Mouse (Mus musculus) heart, adult 18-20 months (tissue): ENCODE results near the gene Atcay. TPM values are rescaled to one million over a fixed set of nuclear protein-coding genes. Genes with fewer than 3 reads are reported as not detected.
"Not testable (repeated sequence)": the region's sequence is repeated elsewhere in the genome, so short reads cannot be mapped to it uniquely, and the experiment has no call there.

Source experiments
- DNase-seq, 2 experiments: peaks; one replicate each; pipeline ENCODE4 v3.0.0; 2021 to 2022; ENCODE audit warnings: mixed read lengths in 1 of 2
- total RNA-seq, 2 experiments: library from RNA; stranded (reverse); gene quantifications; 2 replicates each; pipeline ENCODE4 v1.2.3; 2021

Atcay gene
- total RNA-seq, 2 experiments from 2014 or later = not detected

GRCm38 (mm10) chr10:81179451-81180342 is 50.9 kb downstream of the Atcay start:
- peak in 1 of 2 experiments; percentile 12 for DNase-seq

- no peak for DNase-seq
These were observed 51.7 kb downstream of the Atcay start for GRCm38 (mm10) chr10:81178927-81179326.

DNA sequence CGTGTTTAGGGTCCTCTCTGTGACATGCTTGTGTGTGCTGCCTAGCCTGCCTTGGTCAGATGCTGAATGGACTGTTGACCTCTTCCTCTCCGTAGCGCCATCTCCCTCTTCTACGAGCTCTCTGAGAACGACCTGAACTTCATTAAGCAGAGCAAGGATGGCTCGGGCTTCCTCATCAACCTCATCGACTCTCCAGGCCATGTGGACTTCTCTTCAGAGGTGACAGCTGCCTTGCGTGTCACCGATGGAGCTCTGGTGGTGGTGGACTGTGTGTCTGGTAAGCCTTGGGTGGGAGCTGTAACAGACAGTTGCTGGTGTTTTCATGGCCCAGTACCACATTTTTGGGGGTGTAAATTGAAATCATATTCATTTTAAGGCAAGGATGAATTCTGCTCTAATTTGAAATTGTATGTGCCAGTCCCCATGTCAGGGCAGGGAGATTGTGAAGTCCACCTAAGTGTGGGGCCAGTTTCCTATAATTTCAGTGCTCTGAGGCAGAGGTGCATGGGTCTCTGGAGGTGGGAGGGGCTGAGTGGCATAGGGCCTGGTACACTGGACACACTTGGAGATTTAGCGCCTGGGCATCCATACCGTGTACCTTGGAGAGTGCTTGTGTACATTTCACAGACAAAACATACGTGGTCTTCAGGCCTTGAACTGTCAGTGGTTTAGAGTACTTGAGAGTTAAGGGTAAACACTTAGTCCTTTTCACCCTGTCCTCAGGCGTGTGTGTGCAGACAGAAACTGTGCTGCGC is 52.5 kb downstream of the Atcay start:
- DNase-seq = peak; percentile 31 to 55

DNA sequence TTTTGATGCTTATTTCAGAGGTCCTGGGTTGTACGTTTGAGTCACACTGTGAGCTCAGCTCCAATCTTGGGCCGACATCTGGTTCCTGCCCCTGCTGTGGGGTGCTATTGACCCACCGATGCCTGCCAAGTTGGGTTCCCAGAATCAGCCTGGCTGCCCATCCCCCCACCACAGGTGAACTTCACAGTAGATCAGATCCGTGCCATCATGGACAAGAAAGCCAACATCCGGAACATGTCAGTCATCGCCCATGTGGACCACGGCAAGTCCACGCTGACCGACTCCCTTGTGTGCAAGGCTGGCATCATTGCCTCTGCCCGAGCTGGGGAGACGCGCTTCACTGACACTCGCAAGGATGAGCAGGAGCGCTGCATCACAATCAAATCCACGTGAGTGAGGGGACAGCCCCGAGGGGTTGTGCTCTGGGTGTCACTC is 53.1 kb downstream of the Atcay start:
- peak in 1 of 2 experiments; percentile 68 for DNase-seq

- DNase-seq = peak; percentile 98 to 99
These were observed 54.0 kb downstream of the Atcay start, which contains the start of gene Eef2 for GRCm38 (mm10) chr10:81176466-81177271. Eef2 (plus strand) TSS chr10:81176631.

GRCm38 (mm10) chr10:81175936-81176465 is 54.6 kb downstream of the Atcay start:
- DNase-seq = no peak

DNA sequence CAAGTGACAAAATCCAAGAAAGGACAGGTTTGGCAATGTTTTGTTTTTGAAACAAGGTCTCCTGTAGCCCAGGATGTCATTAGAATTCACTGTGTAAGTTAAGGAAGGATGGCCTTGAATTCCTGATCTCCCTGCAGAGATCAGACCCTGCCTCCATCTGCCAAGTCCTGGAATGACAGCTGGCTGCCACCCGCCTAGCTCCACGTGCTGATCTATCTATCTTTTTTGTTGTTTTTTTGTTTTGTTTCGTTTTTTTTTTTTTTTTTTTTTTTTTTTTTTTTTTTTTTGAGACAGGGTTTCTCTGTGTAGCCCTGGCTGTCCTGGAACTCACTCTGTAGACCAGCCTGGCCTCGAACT is 55.3 kb downstream of the Atcay start:
- DNase-seq = not testable (repeated sequence)

DNA sequence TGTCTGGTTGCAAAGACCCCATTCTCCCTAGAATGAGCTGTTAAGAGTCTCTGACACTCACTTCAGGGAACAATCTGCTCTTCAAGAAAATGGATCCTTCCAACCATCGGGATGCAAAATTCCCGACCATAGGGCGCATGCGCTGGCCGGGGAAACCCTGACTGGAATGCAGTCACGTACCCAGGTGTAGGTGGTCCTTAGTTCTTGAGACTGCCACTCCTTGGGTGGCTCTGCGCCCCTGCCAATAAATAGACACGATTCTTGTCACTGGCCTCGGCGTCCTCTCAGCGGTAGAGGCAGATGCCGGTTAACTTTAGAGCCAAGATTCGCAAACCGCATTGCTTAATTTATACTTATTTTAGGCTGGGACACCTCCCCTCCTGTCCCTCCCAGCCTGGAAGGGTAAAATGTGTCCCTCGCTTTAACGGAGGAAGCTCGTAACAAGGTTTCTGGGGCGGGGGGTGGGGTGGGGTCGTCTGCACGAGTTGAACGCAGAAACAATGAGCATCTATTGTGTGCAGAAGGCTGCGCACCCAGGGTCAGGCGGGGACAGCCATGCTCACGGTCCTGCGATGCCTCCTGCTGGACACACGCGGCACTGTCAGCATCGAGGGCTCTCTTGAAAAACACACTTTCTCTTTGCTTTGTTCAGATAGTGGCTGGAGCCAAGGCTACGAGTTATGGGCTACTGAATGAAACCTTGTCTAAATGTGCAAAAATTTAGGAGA is 55.9 kb downstream of the Atcay start:
- DNase-seq = peak; percentile 88 to 94

- peak; percentile 82 to 90 for DNase-seq
These were observed 57.5 kb downstream of the Atcay start for GRCm38 (mm10) chr10:81173132-81173531.

DNA sequence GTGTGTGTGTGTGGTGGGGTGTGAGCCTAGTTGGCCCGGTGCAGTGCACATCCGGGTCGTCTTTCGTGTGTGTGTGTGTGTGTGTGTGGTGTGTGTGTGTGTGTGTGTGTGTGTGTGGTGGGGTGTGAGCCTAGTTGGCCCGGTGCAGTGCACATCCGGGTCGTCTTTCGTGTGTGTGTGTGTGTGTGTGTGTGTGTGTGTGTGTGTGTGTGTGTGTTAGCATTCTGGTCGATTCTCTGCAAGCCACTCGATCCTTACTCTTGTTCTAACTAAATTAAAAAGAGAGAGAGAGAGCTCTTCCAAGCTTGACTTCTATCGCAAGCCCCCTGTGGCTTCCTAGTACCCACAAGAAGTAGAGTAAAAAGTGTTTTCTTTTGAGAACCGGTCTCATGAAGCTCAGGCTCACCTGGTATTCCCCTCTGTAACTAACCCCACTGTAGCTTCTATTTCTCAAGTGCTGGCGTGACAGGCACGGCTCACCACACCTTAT is 61.2 kb downstream of the Atcay start:
- peak in 1 of 2 experiments; percentile 38 for DNase-seq

DNA sequence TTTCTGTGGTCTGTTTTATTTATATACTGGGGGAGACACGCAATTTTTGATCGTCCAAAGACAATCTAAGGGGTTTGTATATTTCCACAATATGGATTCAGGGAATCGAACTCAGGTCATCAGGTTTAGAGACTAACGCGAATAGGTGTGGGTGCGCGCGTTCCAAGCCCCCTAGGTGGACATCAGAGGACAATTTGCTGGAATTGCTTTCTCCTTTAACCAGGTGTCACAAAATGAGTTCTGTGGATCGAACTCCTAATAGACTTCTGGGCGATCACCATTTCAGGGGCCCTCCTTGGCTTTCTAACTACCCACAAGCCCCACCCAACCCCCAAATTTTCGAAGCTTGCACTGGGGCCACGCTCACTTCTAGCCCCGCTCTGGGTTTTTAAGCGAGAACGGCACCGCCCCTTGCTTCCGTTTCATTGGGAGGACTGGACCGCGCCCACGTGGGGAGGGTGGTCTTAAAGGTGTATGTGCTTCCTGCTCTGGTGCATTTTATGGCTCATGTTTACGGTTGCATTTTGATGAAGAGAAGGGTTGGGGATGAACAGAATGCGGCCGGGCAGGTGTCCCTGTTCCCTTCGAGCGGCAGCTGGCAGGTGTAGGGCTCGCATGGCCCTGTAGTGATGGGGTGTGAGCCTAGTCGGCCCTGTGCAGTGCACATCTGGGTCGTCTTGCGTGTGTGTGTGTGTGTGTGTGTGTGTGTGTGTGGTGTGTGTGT is 62.0 kb downstream of the Atcay start:
- peak; percentile 93 to 95 for DNase-seq

- DNase-seq = no peak
These were observed 62.6 kb downstream of the Atcay start for GRCm38 (mm10) chr10:81168087-81168431.

- DNase-seq = peak; percentile 100
These were observed 63.2 kb downstream of the Atcay start, which contains the start of gene Pias4 for GRCm38 (mm10) chr10:81167200-81168086. Pias4 (minus strand) TSS chr10:81167923.

DNA sequence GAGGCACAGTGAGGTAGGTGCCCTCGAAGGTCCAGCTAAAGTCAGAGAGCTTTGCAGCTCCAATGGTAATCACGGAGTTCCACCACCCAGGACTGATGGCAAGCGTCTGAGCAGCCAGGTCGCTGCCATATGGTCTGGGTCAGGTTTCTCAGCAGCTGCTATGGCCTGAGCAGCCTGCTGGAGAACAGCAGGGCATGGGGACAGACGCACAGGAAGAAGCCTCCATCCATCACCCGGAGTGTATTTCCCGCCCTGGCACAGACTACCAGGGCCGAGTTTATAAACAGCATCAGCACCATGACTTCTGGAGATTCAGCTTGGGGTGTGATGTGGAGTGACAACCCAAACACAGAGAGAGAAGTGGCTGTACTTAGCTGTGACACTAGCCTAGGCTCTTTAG is 65.5 kb downstream of the Atcay start:
- no peak for DNase-seq

DNA sequence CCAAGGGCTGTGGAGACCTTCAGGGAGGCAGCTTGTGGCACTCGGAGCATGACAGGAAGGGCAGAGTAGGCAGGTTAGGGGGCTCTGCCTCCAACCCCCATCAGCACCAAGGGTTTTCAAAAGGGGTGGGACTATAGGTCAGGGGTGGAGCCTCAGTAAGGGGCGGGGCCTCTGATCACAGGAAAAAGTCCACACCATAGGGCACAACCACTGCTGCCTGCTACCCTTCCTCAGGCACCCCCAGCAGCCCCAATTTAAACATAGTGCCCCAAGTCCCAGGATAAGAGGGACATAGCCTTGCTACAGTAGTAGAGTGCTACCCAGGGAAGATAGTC is 68.3 kb downstream of the Atcay start:
- no peak for DNase-seq

- DNase-seq = no peak
These were observed 68.9 kb downstream of the Atcay start for GRCm38 (mm10) chr10:81161602-81162317.

DNA sequence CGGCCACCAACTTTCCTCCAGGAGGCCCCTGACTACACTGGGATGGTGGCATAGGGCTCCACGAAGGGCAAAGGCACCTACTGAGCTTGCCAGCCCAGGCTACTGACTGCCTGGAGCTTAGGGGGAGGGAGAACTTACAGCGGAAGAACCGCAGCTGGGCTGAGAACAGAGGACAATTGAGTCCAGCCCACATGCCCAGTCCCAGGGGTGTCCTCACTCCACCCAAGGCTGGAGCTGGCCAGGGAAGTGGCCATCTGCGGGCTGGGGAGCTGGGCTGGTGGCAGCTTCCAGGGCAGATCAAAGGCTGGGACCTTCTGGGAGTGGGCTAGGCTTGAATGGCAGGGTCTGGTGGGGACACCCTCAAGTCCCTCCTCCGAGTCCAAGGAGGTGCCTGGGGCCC is 75.9 kb downstream of the Atcay start:
- no peak for DNase-seq
